Mouse (Mus musculus): Measurements from ENCODE around the gene Acad10. TPM values are rescaled to one million over a fixed set of nuclear protein-coding genes. Genes with fewer than 3 reads are reported as not detected.
"Not testable (repeated sequence)": the region's sequence is repeated elsewhere in the genome, so short reads cannot be mapped to it uniquely, and the experiment has no call there.

Acad10 gene
- polyA plus RNA-seq, 2 experiments: 1.7 to 2.2 TPM

- no peaks in the 10 kb centered on the region for H3K9me3 ChIP-seq (ENCODE audit: control insufficient read depth, low read length)
- WGBS (ENCODE audit: insufficient replicate concordance): 64% methylated on average over 6 of the region's 6 CpGs
- H3K27ac ChIP-seq: no peak overlapping the region
- ATAC-seq (ENCODE audit: insufficient read depth) (no peak), DNase-seq (ENCODE audit: low read depth in 3 of 3, low spot score in 3 of 3) (no peak)
- no peaks in the 10 kb centered on the region for H3K27me3 ChIP-seq (ENCODE audit: control insufficient read depth, insufficient read depth, low read length)
- H3K4me2 ChIP-seq (ENCODE audit: low read depth): no peak overlapping the region
- no peak overlapping the region for H3K4me3 ChIP-seq (ENCODE audit: insufficient read depth in 1 of 2, low read depth in 2 of 2, low read length in 2 of 2)
- H3K36me3 ChIP-seq (replicated peaks; ENCODE audit: control insufficient read depth, insufficient read depth, low read depth): no peaks in the 10 kb centered on the region
- no peak overlapping the region for H3K9ac ChIP-seq (replicated peaks)
- H3K4me1 ChIP-seq (replicated peaks; ENCODE audit: control insufficient read depth in 2 of 2, insufficient read depth in 2 of 2, low read length in 1 of 2): no peaks in the 10 kb centered on the region
- TF ChIP-seq CTCF (IDR thresholded peaks at IDR 0.05; ENCODE audit: low read depth): no peak
- TF ChIP-seq EP300 (IDR thresholded peaks at IDR 0.05; ENCODE audit: low read depth): no peak
Observed at GRCm38 (mm10) chr5:121612036-121612435, 48.3 kb downstream of the Acad10 start.

- DNase-seq (ENCODE audit: low read depth in 3 of 3, low spot score in 3 of 3); H3K27ac ChIP-seq; H3K9me3 ChIP-seq (ENCODE audit: control insufficient read depth, low read length); ATAC-seq (ENCODE audit: insufficient read depth); H3K9ac ChIP-seq (replicated peaks); H3K27me3 ChIP-seq (ENCODE audit: control insufficient read depth, insufficient read depth, low read length); H3K4me1 ChIP-seq (replicated peaks; ENCODE audit: control insufficient read depth in 2 of 2, insufficient read depth in 2 of 2, low read length in 1 of 2); H3K36me3 ChIP-seq (replicated peaks; ENCODE audit: control insufficient read depth, insufficient read depth, low read depth); H3K4me3 ChIP-seq (ENCODE audit: insufficient read depth in 1 of 2, low read depth in 2 of 2, low read length in 2 of 2); H3K4me2 ChIP-seq (ENCODE audit: low read depth): not testable (repeated sequence)
- 47% methylated on average over 8 of the region's 8 CpGs for WGBS (ENCODE audit: insufficient replicate concordance)
- TF ChIP-seq CTCF (IDR thresholded peaks at IDR 0.05; ENCODE audit: low read depth): peak; percentile 43
Observed at GRCm38 (mm10) chr5:121609556-121610135, 50.7 kb downstream of the Acad10 start.

GRCm38 (mm10) chr5:121606151-121606550 is 54.2 kb downstream of the Acad10 start:
- ATAC-seq (ENCODE audit: insufficient read depth) (peak; percentile 37; the same call in 1 of the 2 replicates), DNase-seq (ENCODE audit: low read depth in 3 of 3, low spot score in 3 of 3) (peak; percentile 57 to 60 (median 59))
- TF ChIP-seq EP300 (IDR thresholded peaks at IDR 0.05; ENCODE audit: low read depth): no peak
- peak; percentile 98 for TF ChIP-seq CTCF (IDR thresholded peaks at IDR 0.05; ENCODE audit: low read depth)
- no peaks in the 10 kb centered on the region for H3K9me3 ChIP-seq (ENCODE audit: control insufficient read depth, low read length)
- no peak overlapping the region for H3K4me2 ChIP-seq (ENCODE audit: low read depth)
- H3K4me1 ChIP-seq (replicated peaks; ENCODE audit: control insufficient read depth in 2 of 2, insufficient read depth in 2 of 2, low read length in 1 of 2): peaks cover 0 to 4% of the 10 kb centered on the region in 2 experiments; a peak in 1 of 4 replicates
- no peaks in the 10 kb centered on the region for H3K27me3 ChIP-seq (ENCODE audit: control insufficient read depth, insufficient read depth, low read length)
- no peak overlapping the region for H3K27ac ChIP-seq
- WGBS (ENCODE audit: insufficient replicate concordance): 0% methylated on average over 2 of the region's 2 CpGs
- no peak overlapping the region for H3K4me3 ChIP-seq (ENCODE audit: insufficient read depth in 1 of 2, low read depth in 2 of 2, low read length in 2 of 2)
- H3K9ac ChIP-seq (replicated peaks): no peak overlapping the region
- H3K36me3 ChIP-seq (replicated peaks; ENCODE audit: control insufficient read depth, insufficient read depth, low read depth): no peaks in the 10 kb centered on the region

GRCm38 (mm10) chr5:121603815-121604214 is 56.5 kb downstream of the Acad10 start:
- not testable (repeated sequence) for H3K4me1 ChIP-seq (replicated peaks; ENCODE audit: control insufficient read depth in 2 of 2, insufficient read depth in 2 of 2, low read length in 1 of 2); ATAC-seq (ENCODE audit: insufficient read depth); H3K27ac ChIP-seq; DNase-seq (ENCODE audit: low read depth in 3 of 3, low spot score in 3 of 3); H3K9me3 ChIP-seq (ENCODE audit: control insufficient read depth, low read length); H3K27me3 ChIP-seq (ENCODE audit: control insufficient read depth, insufficient read depth, low read length); H3K4me2 ChIP-seq (ENCODE audit: low read depth); H3K4me3 ChIP-seq (ENCODE audit: insufficient read depth in 1 of 2, low read depth in 2 of 2, low read length in 2 of 2); H3K9ac ChIP-seq (replicated peaks); H3K36me3 ChIP-seq (replicated peaks; ENCODE audit: control insufficient read depth, insufficient read depth, low read depth)
- 56% methylated on average over 1 of the region's 1 CpGs for WGBS (ENCODE audit: insufficient replicate concordance)

GRCm38 (mm10) chr5:121601547-121602299 is 58.6 kb downstream of the Acad10 start:
- no peaks in the 10 kb centered on the region for H3K27me3 ChIP-seq (ENCODE audit: control insufficient read depth, insufficient read depth, low read length)
- H3K4me3 ChIP-seq (ENCODE audit: insufficient read depth in 1 of 2, low read depth in 2 of 2, low read length in 2 of 2): no peak overlapping the region
- no peak overlapping the region for H3K4me2 ChIP-seq (ENCODE audit: low read depth)
- H3K4me1 ChIP-seq (replicated peaks; ENCODE audit: control insufficient read depth in 2 of 2, insufficient read depth in 2 of 2, low read length in 1 of 2): peaks cover 0 to 9% of the 10 kb centered on the region in 2 experiments; a peak in 2 of 4 replicates
- no peak for ATAC-seq (ENCODE audit: insufficient read depth)
- H3K27ac ChIP-seq: no peak overlapping the region
- no peak for TF ChIP-seq EP300 (IDR thresholded peaks at IDR 0.05; ENCODE audit: low read depth)
- TF ChIP-seq CTCF (IDR thresholded peaks at IDR 0.05; ENCODE audit: low read depth): peak; percentile 99
- H3K9me3 ChIP-seq (ENCODE audit: control insufficient read depth, low read length): no peaks in the 10 kb centered on the region
- 26% methylated on average over 9 of the region's 9 CpGs for WGBS (ENCODE audit: insufficient replicate concordance)
- DNase-seq (ENCODE audit: low read depth in 3 of 3, low spot score in 3 of 3): peak; percentile 67 to 75 (median 70)
- H3K36me3 ChIP-seq (replicated peaks; ENCODE audit: control insufficient read depth, insufficient read depth, low read depth): no peaks in the 10 kb centered on the region
- no peak overlapping the region for H3K9ac ChIP-seq (replicated peaks)
